8 mouse cellular contexts compared by ENCODE assay signal in the genomic region with DNA sequence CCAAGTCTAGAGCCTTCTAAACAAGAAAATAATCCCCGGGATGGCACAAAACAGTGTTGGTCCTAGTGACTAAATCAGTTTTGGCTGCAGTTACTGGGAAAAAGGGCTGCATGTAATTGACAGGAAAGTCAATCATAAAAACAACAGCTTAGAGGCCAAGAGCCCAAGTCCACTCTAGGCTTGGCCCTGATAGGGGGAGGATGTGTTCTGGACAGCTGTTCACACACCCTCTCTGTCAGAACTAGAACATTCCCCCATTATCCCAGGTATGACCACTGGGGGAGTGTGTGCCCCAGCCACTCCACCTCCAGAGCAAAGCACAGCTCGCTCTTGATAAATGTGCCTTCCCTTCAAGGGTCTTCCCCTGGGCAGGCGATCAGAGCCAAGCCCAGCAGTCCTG. TPM values are rescaled to one million over a fixed set of nuclear protein-coding genes. Genes with fewer than 3 reads are reported as not detected.
DNase-seq lines count a peak whose midpoint lies in the region; ATAC-seq and TF ChIP-seq lines count a peak whose summit lies in the region.

No protein-coding gene starts in this region.

- 38% methylated on average over 3 of the region's 3 CpGs for WGBS in kidney, adult 2 months
- 43% methylated on average over 3 of the region's 3 CpGs for WGBS in heart, embryonic 12.5 days
- 73% methylated on average over 3 of the region's 3 CpGs for WGBS in limb, embryonic 12.5 days

- peak; percentile 48; the same call in 1 of the 2 replicates for ATAC-seq in heart, embryonic 12.5 days (ENCODE audit: insufficient number of reproducible peaks, low FRiP score)
- no peak for ATAC-seq in limb, embryonic 12.5 days (ENCODE audit: insufficient number of reproducible peaks, insufficient read depth, low FRiP score, low TSS enrichment, low read depth)

- H3K4me2 ChIP-seq in heart, embryonic 12.5 days, result peak overlapping the region; percentile 55
- no peak overlapping the region for H3K4me2 ChIP-seq in limb, embryonic 12.5 days

- peaks cover 49% of the 10 kb centered on the region for H3K4me1 ChIP-seq in kidney, adult 2 months (ENCODE audit: control insufficient read depth, insufficient read depth, low read length)
- H3K4me1 ChIP-seq in heart, embryonic 12.5 days (replicated peaks), result peaks cover 53% of the 10 kb centered on the region
- H3K4me1 ChIP-seq in limb, embryonic 12.5 days (replicated peaks), result peaks cover 37% of the 10 kb centered on the region

- peak overlapping the region; percentile 22; the same call in 1 of the 2 replicates for H3K27ac ChIP-seq in kidney, adult 2 months (ENCODE audit: insufficient read depth, low read depth, low read length)
- peak overlapping the region; percentile 97 for H3K27ac ChIP-seq in heart, embryonic 12.5 days (ENCODE audit: poor library complexity, severe bottlenecking)
- H3K27ac ChIP-seq in limb, embryonic 12.5 days, result peak overlapping the region; percentile 53; the same call in 1 of the 2 replicates

- H3K9me3 ChIP-seq in heart, embryonic 12.5 days (replicated peaks), result no peaks in the 10 kb centered on the region
- no peaks in the 10 kb centered on the region for H3K9me3 ChIP-seq in limb, embryonic 12.5 days

- H3K9ac ChIP-seq in heart, embryonic 12.5 days, result peak overlapping the region; percentile 44
- H3K9ac ChIP-seq in limb, embryonic 12.5 days (replicated peaks), result no peak overlapping the region

- TF ChIP-seq POLR2A in kidney, adult 2 months (IDR thresholded peaks at IDR 0.05; ENCODE audit: low read depth, low read length), result no peak
- TF ChIP-seq POLR2A in brain, embryonic 14.5 days (IDR thresholded peaks at IDR 0.05; ENCODE audit: borderline replicate concordance, extremely low read depth, insufficient read depth, insufficient read length, poor library complexity, severe bottlenecking), result no peak

- intact Hi-C loops in left cerebral cortex, postnatal 25 days (cut with DNase I), result loop anchor here (5.0 kb wide), 2 partner anchors 88 to 108 kb away; partner anchors contain the start of gene Scpep1

- H3K36me3 ChIP-seq in kidney, adult 2 months (ENCODE audit: control insufficient read depth, insufficient read depth, low read length), result no peaks in the 10 kb centered on the region
- peaks cover 20% of the 10 kb centered on the region for H3K36me3 ChIP-seq in heart, embryonic 12.5 days
- H3K36me3 ChIP-seq in limb, embryonic 12.5 days, result peaks cover 10% of the 10 kb centered on the region

- peak; percentile 59 for DNase-seq in kidney, adult 2 months
- no peak for DNase-seq in kidney, adult 18-20 months
- DNase-seq in brain, embryonic 14.5 days (ENCODE audit: low read depth), result no peak
- DNase-seq in thymus, adult 18-20 months, result no peak
- DNase-seq in left cerebral cortex, postnatal 25 days (ENCODE audit: low spot score in 2 of 2), result no peak
- DNase-seq in urinary bladder, adult 2 months (ENCODE audit: low spot score), result no peak

- H3K27me3 ChIP-seq in kidney, adult 2 months (replicated peaks; ENCODE audit: control insufficient read depth, insufficient read depth, low read length), result no peaks in the 10 kb centered on the region
- H3K27me3 ChIP-seq in heart, embryonic 12.5 days (replicated peaks), result no peaks in the 10 kb centered on the region
- H3K27me3 ChIP-seq in limb, embryonic 12.5 days, result no peaks in the 10 kb centered on the region

- TF ChIP-seq CTCF in kidney, adult 2 months (conservative IDR thresholded peaks at IDR 0.05; ENCODE audit: insufficient read depth, insufficient read length, low read depth, low read length), result peak; percentile 52
- TF ChIP-seq CTCF in brain, embryonic 14.5 days (IDR thresholded peaks at IDR 0.05; ENCODE audit: borderline replicate concordance, extremely low read depth, insufficient read depth, insufficient read length), result peak; percentile 23; the same call in 1 of the 2 replicates

- no peak overlapping the region for H3K4me3 ChIP-seq in kidney, adult 2 months (ENCODE audit: insufficient read depth, low read depth, low read length)
- no peak overlapping the region for H3K4me3 ChIP-seq in heart, embryonic 12.5 days
- no peak overlapping the region for H3K4me3 ChIP-seq in limb, embryonic 12.5 days (replicated peaks)

RNA-seq across cellular contexts. Expression of gene Akap1, which starts 14.7 kb away (rescaled TPM):
- polyA plus RNA-seq in kidney, adult 2 months (2012; rRNA removed), result 72.6 and 73.1 TPM in 2 replicates
- 52.8 and 54.1 TPM in 2 replicates for polyA plus RNA-seq in brain, embryonic 14.5 days (2012; rRNA removed)
- 34.1 and 38.9 TPM in 2 replicates for polyA plus RNA-seq in heart, embryonic 12.5 days (2016; fragmentation: Nextera tagmentation; extraction: Ambion mirVana)
- polyA plus RNA-seq in limb, embryonic 12.5 days (2016; fragmentation: Nextera tagmentation; extraction: Ambion mirVana), result 15.3 and 16.7 TPM in 2 replicates
- total RNA-seq in left cerebral cortex, postnatal 25 days (2021), result 10 to 100 TPM; 34.2 to 41.7 TPM
- 46.1 and 50.9 TPM in 2 replicates for polyA plus RNA-seq in urinary bladder, adult 2 months (2012; rRNA removed)

Comparison
In these comparisons a context has a peak if more than half of its experiments do, and no peak if none do; other contexts are left out.
1. H3K27ac ChIP-seq: peak in every context shown above with its lines; median percentile 97 in heart, embryonic 12.5 days; 53 in limb, embryonic 12.5 days; 22 in kidney, adult 2 months.